Mouse (Mus musculus) stomach, postnatal 0 days (tissue): ENCODE results near the gene Sh3pxd2a.

ENCODE experiments used
- CTCF ChIP-seq: IDR thresholded peaks from 2 replicates; pipeline ENCODE4 v1.5.1; 2016; ENCODE audit warnings: antibody characterized with exemption, low read depth, mild to moderate bottlenecking, moderate library complexity
- EP300 ChIP-seq: optimal IDR thresholded peaks from 2 replicates; pipeline ENCODE3; 2016; ENCODE audit warnings: antibody characterized with exemption

- TF ChIP-seq CTCF (no peak), EP300 (no peak)
Observed at GRCm38 (mm10) chr19:47485997-47486566, 21.9 kb upstream of the Sh3pxd2a start.
